Mouse (Mus musculus): ENCODE results near the gene Brinp3.

DNA sequence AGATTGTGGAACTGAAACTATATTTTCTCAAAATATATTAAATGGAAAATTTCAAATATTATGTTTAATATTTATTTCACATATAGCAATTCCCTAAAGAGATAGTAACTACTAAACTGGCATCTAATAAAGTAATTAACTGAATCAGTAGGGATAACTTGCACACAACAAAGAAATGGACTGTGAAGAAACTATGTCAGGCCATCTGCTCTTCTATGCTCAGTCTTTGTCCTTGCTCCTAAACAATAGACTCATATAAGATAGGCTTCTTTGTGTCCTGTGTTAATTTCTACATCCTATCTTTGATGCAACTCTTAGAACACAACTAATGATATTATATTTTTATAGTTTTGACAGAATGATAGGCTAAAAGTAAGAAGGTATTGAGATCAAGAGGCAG lies 256.5 kb downstream of the Brinp3 start:
- TF ChIP-seq GATA1 (IDR thresholded peaks at IDR 0.05; ENCODE audit: borderline replicate concordance, low read length) = no peak
- TF ChIP-seq FLI1 (IDR thresholded peaks at IDR 0.05; ENCODE audit: low read length) = no peak

Measured in megakaryocyte, embryonic 14.5 days (primary cell).